Mouse (Mus musculus) thymus, adult 2 months (tissue): ENCODE results near the gene Morn1.

Experiments
- CTCF ChIP-seq: fragments of 200-500 bp; IDR thresholded peaks from 2 replicates; pipeline ENCODE4 v1.5.1; 2012; ENCODE audit warnings: mild to moderate bottlenecking, control low read depth, low read length, moderate library complexity, borderline replicate concordance; ENCODE audit not compliant: control insufficient read depth, poor library complexity, insufficient read depth; ENCODE audit errors: extremely low read depth
- POLR2A ChIP-seq: fragments of 200-500 bp; IDR thresholded peaks from 2 replicates; pipeline ENCODE4 v1.6.1; 2012; ENCODE audit warnings: mild to moderate bottlenecking, low read length, control low read depth, moderate library complexity; ENCODE audit not compliant: control insufficient read depth, poor library complexity, insufficient read depth; ENCODE audit errors: extremely low read depth

GRCm38 (mm10) chr4:155064474-155064873, 21.9 kb upstream of the Morn1 start:
- TF ChIP-seq CTCF, result no peak
- no peak for TF ChIP-seq POLR2A
